Mouse (Mus musculus): ENCODE data around the gene Prickle2. TPM values are rescaled to one million over a fixed set of nuclear protein-coding genes. Genes with fewer than 3 reads are reported as not detected.

The Prickle2 gene
- polyA plus RNA-seq, 1 experiment, result 23.6 TPM

DNA sequence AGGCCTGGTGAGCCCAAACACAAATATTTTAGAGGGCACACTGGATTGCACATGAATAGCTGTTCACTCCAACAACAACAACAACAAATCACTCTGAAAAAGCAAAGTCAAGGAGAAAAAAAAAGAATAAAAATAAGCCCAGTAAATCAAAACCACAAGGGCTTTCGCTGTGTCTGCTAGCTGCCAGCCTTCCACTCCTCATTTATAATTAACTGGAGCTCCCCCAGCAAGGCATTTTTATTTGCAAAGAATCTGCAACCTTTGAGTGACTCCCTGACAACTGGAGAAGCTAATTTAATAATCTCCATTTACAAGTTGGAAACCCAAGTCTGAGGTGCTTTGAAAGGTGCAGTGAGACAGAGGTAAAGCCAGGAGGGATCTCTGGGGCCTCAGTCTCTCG is 245.2 kb downstream of the Prickle2 start:
- no peak for DNase-seq
- 90% methylated on average over 2 of the region's 2 CpGs for WGBS
- TF ChIP-seq CTCF (IDR thresholded peaks at IDR 0.05; ENCODE audit: insufficient read depth, low read length) (no peak), POLR2A (IDR thresholded peaks at IDR 0.05; ENCODE audit: borderline replicate concordance, extremely low read depth, low read depth, low read length) (no peak)
- Histone ChIP-seq H3K4me1 (ENCODE audit: control insufficient read depth, insufficient read depth, low read length) (peaks cover 30% of the 10 kb centered on the region), H3K4me3 (replicated peaks; ENCODE audit: extremely low read depth, low read depth, low read length) (no peak overlapping the region)

- no peak for TF ChIP-seq CTCF (IDR thresholded peaks at IDR 0.05; ENCODE audit: insufficient read depth, low read length)
- no peak for TF ChIP-seq POLR2A (IDR thresholded peaks at IDR 0.05; ENCODE audit: borderline replicate concordance, extremely low read depth, low read depth, low read length)
- Histone ChIP-seq H3K4me1 (ENCODE audit: control insufficient read depth, insufficient read depth, low read length) (peaks cover 19% of the 10 kb centered on the region), H3K4me3 (replicated peaks; ENCODE audit: extremely low read depth, low read depth, low read length) (no peak overlapping the region)
- WGBS, result 45% methylated on average over 4 of the region's 4 CpGs
- no peak for DNase-seq
Observed at GRCm38 (mm10) chr6:92458026-92458425, 247.9 kb downstream of the Prickle2 start.

- WGBS, result 57% methylated on average over 1 of the region's 1 CpGs
- no peak for DNase-seq
- no peak for TF ChIP-seq CTCF (IDR thresholded peaks at IDR 0.05; ENCODE audit: insufficient read depth, low read length)
- TF ChIP-seq POLR2A (IDR thresholded peaks at IDR 0.05; ENCODE audit: borderline replicate concordance, extremely low read depth, low read depth, low read length), result no peak
- Histone ChIP-seq H3K4me3 (replicated peaks; ENCODE audit: extremely low read depth, low read depth, low read length) (no peak overlapping the region), H3K4me1 (ENCODE audit: control insufficient read depth, insufficient read depth, low read length) (peaks cover 14% of the 10 kb centered on the region)
Observed at GRCm38 (mm10) chr6:92451421-92451820, 254.5 kb downstream of the Prickle2 start.

DNA sequence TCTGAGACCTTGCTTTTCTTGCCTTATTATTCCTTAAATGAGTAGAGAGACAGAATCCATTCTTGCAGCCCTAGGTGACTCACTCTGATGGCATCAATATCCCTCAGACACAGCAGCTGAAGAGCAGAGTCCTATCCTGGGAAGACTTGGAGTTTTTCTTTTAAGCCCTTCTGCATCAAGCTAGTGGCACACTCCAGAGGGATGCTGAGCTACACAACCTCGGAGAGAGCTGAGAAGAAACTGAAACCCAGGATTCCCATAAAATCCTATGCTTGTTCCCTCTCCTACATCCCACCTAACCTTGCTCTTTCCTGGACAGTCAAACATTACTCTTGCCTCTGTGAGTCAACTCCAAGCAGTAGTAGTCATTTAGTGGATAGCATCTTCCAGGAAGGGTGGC is 256.0 kb downstream of the Prickle2 start:
- no peak overlapping the region for H3K4me3 ChIP-seq (replicated peaks; ENCODE audit: extremely low read depth, low read depth, low read length)
- WGBS, result 74% methylated on average over 1 of the region's 1 CpGs
- TF ChIP-seq CTCF (IDR thresholded peaks at IDR 0.05; ENCODE audit: insufficient read depth, low read length) (no peak), POLR2A (IDR thresholded peaks at IDR 0.05; ENCODE audit: borderline replicate concordance, extremely low read depth, low read depth, low read length) (no peak)
- DNase-seq, result no peak
- H3K4me1 ChIP-seq (ENCODE audit: control insufficient read depth, insufficient read depth, low read length), result peaks cover 20% of the 10 kb centered on the region

- no peak for TF ChIP-seq CTCF (IDR thresholded peaks at IDR 0.05; ENCODE audit: insufficient read depth, low read length)
- no peak for TF ChIP-seq POLR2A (IDR thresholded peaks at IDR 0.05; ENCODE audit: borderline replicate concordance, extremely low read depth, low read depth, low read length)
- Histone ChIP-seq H3K4me3 (replicated peaks; ENCODE audit: extremely low read depth, low read depth, low read length) (no peak overlapping the region), H3K4me1 (ENCODE audit: control insufficient read depth, insufficient read depth, low read length) (peaks cover 21% of the 10 kb centered on the region)
- 11% methylated on average over 3 of the region's 3 CpGs for WGBS
- peak; percentile 29 for DNase-seq
Observed at GRCm38 (mm10) chr6:92446662-92447061, 259.3 kb downstream of the Prickle2 start.

- Histone ChIP-seq H3K4me3 (replicated peaks; ENCODE audit: extremely low read depth, low read depth, low read length) (no peak overlapping the region), H3K4me1 (ENCODE audit: control insufficient read depth, insufficient read depth, low read length) (peaks cover 9% of the 10 kb centered on the region)
- 56% methylated on average over 3 of the region's 3 CpGs for WGBS
- DNase-seq, result peak; percentile 50
- TF ChIP-seq CTCF (IDR thresholded peaks at IDR 0.05; ENCODE audit: insufficient read depth, low read length) (peak; percentile 56), POLR2A (IDR thresholded peaks at IDR 0.05; ENCODE audit: borderline replicate concordance, extremely low read depth, low read depth, low read length) (no peak)
Observed at GRCm38 (mm10) chr6:92441205-92441604, 264.8 kb downstream of the Prickle2 start.

- no peak for DNase-seq
- Histone ChIP-seq H3K4me1 (ENCODE audit: control insufficient read depth, insufficient read depth, low read length) (peaks cover 6% of the 10 kb centered on the region; the same call in 1 of the 2 replicates), H3K4me3 (replicated peaks; ENCODE audit: extremely low read depth, low read depth, low read length) (no peak overlapping the region)
- no peak for TF ChIP-seq CTCF (IDR thresholded peaks at IDR 0.05; ENCODE audit: insufficient read depth, low read length)
- no peak for TF ChIP-seq POLR2A (IDR thresholded peaks at IDR 0.05; ENCODE audit: borderline replicate concordance, extremely low read depth, low read depth, low read length)
- WGBS, result 90% methylated on average over 3 of the region's 3 CpGs
Observed at GRCm38 (mm10) chr6:92440251-92440650, 265.7 kb downstream of the Prickle2 start.

GRCm38 (mm10) chr6:92432146-92432545 is 273.8 kb downstream of the Prickle2 start:
- 86% methylated on average over 5 of the region's 5 CpGs for WGBS
- H3K4me3 ChIP-seq (replicated peaks; ENCODE audit: extremely low read depth, low read depth, low read length), result no peak overlapping the region
- DNase-seq, result no peak
- H3K4me1 ChIP-seq (ENCODE audit: control insufficient read depth, insufficient read depth, low read length), result peaks cover 10% of the 10 kb centered on the region
- TF ChIP-seq CTCF (IDR thresholded peaks at IDR 0.05; ENCODE audit: insufficient read depth, low read length), result no peak
- TF ChIP-seq POLR2A (IDR thresholded peaks at IDR 0.05; ENCODE audit: borderline replicate concordance, extremely low read depth, low read depth, low read length), result no peak

DNA sequence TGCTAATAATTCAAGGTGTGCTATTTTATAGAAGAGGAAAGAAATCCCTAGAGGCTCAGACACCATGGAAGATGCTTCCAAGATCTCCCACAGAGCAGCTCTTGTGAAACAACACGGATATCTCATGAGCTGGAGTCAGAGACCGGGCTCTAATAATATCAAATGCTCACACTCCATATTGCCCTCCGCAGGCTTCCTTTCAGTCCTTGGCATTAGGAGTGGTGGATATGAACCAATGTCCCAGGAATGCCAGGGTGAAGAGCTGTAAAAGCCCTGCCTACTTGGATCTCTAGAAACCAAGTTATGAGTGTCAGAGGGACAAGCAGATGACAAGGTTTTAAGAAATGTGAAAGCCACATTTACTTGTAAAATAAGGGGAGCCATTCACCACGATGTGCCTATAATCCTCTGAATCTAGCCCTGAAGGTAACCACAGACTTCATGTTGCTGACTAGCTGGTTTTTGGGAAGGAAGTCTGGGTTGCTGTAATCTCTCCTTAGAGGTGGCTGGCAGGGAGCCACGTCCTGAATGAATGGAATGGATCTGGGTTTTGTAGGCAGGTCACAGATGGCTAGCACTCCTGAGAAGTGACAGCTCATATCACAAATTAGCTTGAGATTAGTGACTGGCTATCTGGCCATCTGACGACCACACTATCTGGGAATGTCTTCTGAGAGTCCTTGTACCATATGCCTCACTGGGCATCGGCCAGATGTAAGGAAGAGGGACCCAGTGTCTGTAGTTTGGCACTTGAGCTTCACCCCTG is 278.4 kb downstream of the Prickle2 start:
- no peak for DNase-seq
- no peak for TF ChIP-seq CTCF (IDR thresholded peaks at IDR 0.05; ENCODE audit: insufficient read depth, low read length)
- Histone ChIP-seq H3K4me3 (replicated peaks; ENCODE audit: extremely low read depth, low read depth, low read length) (no peak overlapping the region), H3K4me1 (ENCODE audit: control insufficient read depth, insufficient read depth, low read length) (peaks cover 26% of the 10 kb centered on the region)
- WGBS, result 36% methylated on average over 7 of the region's 7 CpGs

DNA sequence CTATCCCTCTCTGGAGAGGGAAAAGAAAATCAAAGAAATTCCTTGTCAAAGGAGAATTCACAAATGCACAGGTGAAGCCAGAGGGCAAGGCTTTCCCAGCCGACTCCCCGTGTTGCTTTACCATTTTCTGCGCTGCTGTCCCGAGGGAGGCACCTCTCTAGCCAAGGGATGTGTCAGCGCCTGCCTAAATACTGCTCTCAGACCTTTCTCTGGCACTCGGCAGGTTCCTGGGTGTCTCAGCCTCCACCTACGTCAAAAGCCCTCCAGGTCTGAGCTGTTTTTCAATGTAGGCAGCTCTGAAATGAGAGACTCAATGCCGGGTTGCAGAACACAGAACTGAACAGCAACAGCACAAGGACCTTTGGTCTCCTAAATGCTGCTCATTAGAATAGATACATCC is 280.1 kb downstream of the Prickle2 start:
- DNase-seq, result no peak
- WGBS, result 72% methylated on average over 8 of the region's 8 CpGs
- no peak for TF ChIP-seq POLR2A (IDR thresholded peaks at IDR 0.05; ENCODE audit: borderline replicate concordance, extremely low read depth, low read depth, low read length)
- TF ChIP-seq CTCF (IDR thresholded peaks at IDR 0.05; ENCODE audit: insufficient read depth, low read length), result no peak
- Histone ChIP-seq H3K4me3 (replicated peaks; ENCODE audit: extremely low read depth, low read depth, low read length) (no peak overlapping the region), H3K4me1 (ENCODE audit: control insufficient read depth, insufficient read depth, low read length) (peaks cover 24% of the 10 kb centered on the region)

Data from lung, adult 2 months (tissue).